Mouse (Mus musculus) adrenal gland (tissue): ENCODE measurements around the gene Uba52.

Experiments used
- intact Hi-C: fragments of 180-260 bp; cut with DNase I; formaldehyde crosslinking; loops from one replicate; pipeline ENCODE4 v1.15.1; 2025

Uba52 gene

GRCm38 (mm10) chr8:70460606-70461005, 50.0 kb downstream of the Uba52 start:
- intact Hi-C loops, result no loop called here

DNA sequence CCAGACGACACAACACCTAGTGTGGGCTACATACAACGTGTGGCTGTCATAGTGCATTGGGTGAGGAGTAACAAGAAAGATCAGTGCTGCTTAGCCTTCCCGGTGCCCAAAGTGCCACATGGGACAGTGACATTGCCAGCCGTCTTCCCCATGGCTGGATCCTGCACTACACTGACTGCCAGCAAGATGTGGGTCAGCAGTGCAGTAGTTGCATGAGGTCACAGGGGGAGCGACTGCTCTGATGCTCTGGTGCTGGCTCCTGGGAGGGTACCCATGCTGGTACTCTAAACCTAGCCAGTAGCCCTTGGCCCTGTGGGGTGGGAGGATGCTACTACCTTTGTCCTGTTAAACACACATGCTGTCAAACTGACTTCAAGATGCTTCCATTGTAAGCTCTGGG, 50.4 kb downstream of the Uba52 start:
- intact Hi-C loops, result no loop called here

DNA sequence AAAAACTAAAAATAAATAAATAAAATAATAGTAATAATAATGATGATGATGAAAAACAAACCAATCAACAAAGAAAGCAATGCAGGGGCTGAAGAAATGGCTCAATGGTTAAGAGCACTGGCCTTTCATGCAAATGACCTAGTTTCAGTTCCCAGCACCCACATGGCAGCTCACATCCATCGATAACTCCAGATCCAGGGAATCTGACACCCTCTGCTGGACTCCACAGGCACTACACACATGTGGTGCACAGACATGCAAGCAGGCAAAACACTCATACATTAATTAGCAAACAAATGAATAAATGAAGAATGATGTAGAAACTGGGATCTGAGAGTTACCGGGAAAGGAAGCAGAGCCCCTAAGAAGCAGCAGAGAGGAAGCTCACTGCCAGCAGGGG, 51.0 kb downstream of the Uba52 start:
- intact Hi-C loops, result no loop called here

GRCm38 (mm10) chr8:70458462-70458861, 52.1 kb downstream of the Uba52 start:
- intact Hi-C loops, result no loop called here
